Mouse (Mus musculus): Measurements from ENCODE around the gene Fam78b.

Fam78b gene

GRCm38 (mm10) chr1:167001174-167001843, at the start of gene Fam78b:
Gene Fam78b, plus strand, starts transcription at chr1:167001417.
- peak; percentile 43 to 49 for DNase-seq

- peak; percentile 71 to 75 for DNase-seq
These were observed 36.7 kb upstream of the Fam78b start for GRCm38 (mm10) chr1:166964508-166964907.

GRCm38 (mm10) chr1:166968271-166968670, 32.9 kb upstream of the Fam78b start:
- DNase-seq: no peak

GRCm38 (mm10) chr1:166973731-166974130, 27.5 kb upstream of the Fam78b start:
- no peak for DNase-seq

- DNase-seq: no peak
These were observed 22.6 kb upstream of the Fam78b start for GRCm38 (mm10) chr1:166978611-166979010.

- DNase-seq: no peak
These were observed 7.0 kb upstream of the Fam78b start for GRCm38 (mm10) chr1:166994266-166994665.

- no peak for DNase-seq
These were observed 5.0 kb upstream of the Fam78b start for GRCm38 (mm10) chr1:166996250-166996649.

- DNase-seq: peak in 1 of 2 experiments; percentile 9
These were observed 4.4 kb upstream of the Fam78b start for GRCm38 (mm10) chr1:166996811-166997210.

GRCm38 (mm10) chr1:167000529-167001173, 566 bp upstream of the Fam78b start:
- DNase-seq: peak; percentile 89 to 91

- DNase-seq: peak; percentile 30 to 39
These were observed 748 bp downstream of the Fam78b start for GRCm38 (mm10) chr1:167001844-167002485.

GRCm38 (mm10) chr1:167002486-167002850, 1.3 kb downstream of the Fam78b start:
- DNase-seq: peak; percentile 74 to 81

- DNase-seq: no peak
These were observed 3.4 kb downstream of the Fam78b start for GRCm38 (mm10) chr1:167004621-167005020.

- no peak for DNase-seq
These were observed 6.1 kb downstream of the Fam78b start for GRCm38 (mm10) chr1:167007341-167007740.

- DNase-seq: no peak
These were observed 9.0 kb downstream of the Fam78b start for GRCm38 (mm10) chr1:167010190-167010589.

GRCm38 (mm10) chr1:167011301-167011700, 10.1 kb downstream of the Fam78b start:
- DNase-seq: peak; percentile 20 to 27

GRCm38 (mm10) chr1:167012616-167013015, 11.4 kb downstream of the Fam78b start:
- no peak for DNase-seq

GRCm38 (mm10) chr1:167013234-167013864, 12.1 kb downstream of the Fam78b start:
- peak; percentile 23 to 40 for DNase-seq

GRCm38 (mm10) chr1:167016269-167016668, 15.1 kb downstream of the Fam78b start:
- DNase-seq: no peak

- DNase-seq: no peak
These were observed 20.8 kb downstream of the Fam78b start for GRCm38 (mm10) chr1:167022001-167022424.

GRCm38 (mm10) chr1:167022541-167023121, 21.4 kb downstream of the Fam78b start:
- DNase-seq: no peak

- DNase-seq: no peak
These were observed 22.6 kb downstream of the Fam78b start for GRCm38 (mm10) chr1:167023794-167024193.

GRCm38 (mm10) chr1:167024961-167025360, 23.7 kb downstream of the Fam78b start:
- DNase-seq: peak; percentile 10 to 13

GRCm38 (mm10) chr1:167032046-167032648, 30.9 kb downstream of the Fam78b start:
- DNase-seq: no peak

All from kidney, postnatal 4 days (tissue).